ENCODE assay signal across 8 mouse cellular contexts in genomic region chr2:77816413-77817314, GRCm38 (mm10). TPM values are rescaled to one million over a fixed set of nuclear protein-coding genes. Genes with fewer than 3 reads are reported as not detected.
A peak's percentile ranks its signal among the peaks of the same experiment; 100 is the strongest.
DNase-seq lines count a peak whose midpoint lies in the region; ATAC-seq lines count a peak whose summit lies in the region.

No protein-coding gene starts in this region.

- H3K4me3 ChIP-seq in hindbrain, embryonic 15.5 days: peak overlapping the region; percentile 83
- peak overlapping the region; percentile 54 for H3K4me3 ChIP-seq in liver, embryonic 11.5 days (ENCODE audit: low read depth, low read length)

- peaks cover 15% of the 10 kb centered on the region for H3K4me1 ChIP-seq in hindbrain, embryonic 15.5 days (replicated peaks)
- no peaks in the 10 kb centered on the region for H3K4me1 ChIP-seq in liver, embryonic 11.5 days (replicated peaks; ENCODE audit: control insufficient read depth, insufficient read depth, low read length)

- H3K27ac ChIP-seq in hindbrain, embryonic 15.5 days (replicated peaks): peak overlapping the region; percentile 42
- H3K27ac ChIP-seq in liver, embryonic 11.5 days (ENCODE audit: low read depth, low read length): no peak overlapping the region

- H3K9ac ChIP-seq in hindbrain, embryonic 15.5 days: peak overlapping the region; percentile 66
- H3K9ac ChIP-seq in liver, embryonic 11.5 days (ENCODE audit: low read depth, low read length): no peak overlapping the region

- under 1% methylated on average over 100 of the region's 116 CpGs for WGBS in hindbrain, embryonic 15.5 days
- 1% methylated on average over 99 of the region's 116 CpGs for WGBS in liver, embryonic 11.5 days

- peaks cover 19% of the 10 kb centered on the region for H3K27me3 ChIP-seq in hindbrain, embryonic 15.5 days
- peaks cover 46% of the 10 kb centered on the region for H3K27me3 ChIP-seq in liver, embryonic 11.5 days (replicated peaks; ENCODE audit: control insufficient read depth, insufficient read depth, low read length)

- peak; percentile 9 for DNase-seq in kidney, adult 18-20 months
- no peak for DNase-seq in kidney, adult 11 months
- DNase-seq in cerebellum, postnatal 10 days: peak; percentile 79 to 81
- peak; percentile 11 to 51 for DNase-seq in frontal cortex, adult 2 months (ENCODE audit: extremely low spot score in 1 of 2, low spot score in 1 of 2)
- DNase-seq in liver, embryonic 11.5 days (ENCODE audit: low spot score): peak; percentile 52
- DNase-seq in ovary, postnatal 14 days (ENCODE audit: low spot score): peak; percentile 15

- peak; percentile 92 for ATAC-seq in hindbrain, embryonic 15.5 days (ENCODE audit: low FRiP score, low read depth)
- ATAC-seq in liver, embryonic 11.5 days (replicated peaks; ENCODE audit: low FRiP score): peak; percentile 66
- no peak for ATAC-seq in activated CD4-positive, CD25-positive, alpha-beta regulatory T cell, adult 4 months

- no peaks in the 10 kb centered on the region for H3K9me3 ChIP-seq in hindbrain, embryonic 15.5 days
- no peaks in the 10 kb centered on the region for H3K9me3 ChIP-seq in liver, embryonic 11.5 days (ENCODE audit: control insufficient read depth, low read length)

- H3K36me3 ChIP-seq in hindbrain, embryonic 15.5 days: no peaks in the 10 kb centered on the region
- H3K36me3 ChIP-seq in liver, embryonic 11.5 days (ENCODE audit: control insufficient read depth, insufficient read depth, low read length): no peaks in the 10 kb centered on the region

- peak overlapping the region; percentile 99 for H3K4me2 ChIP-seq in hindbrain, embryonic 15.5 days
- H3K4me2 ChIP-seq in liver, embryonic 11.5 days: peak overlapping the region; percentile 83

RNA-seq across cellular contexts. Expression of gene Zfp385b, which starts 2.8 kb away (rescaled TPM):
- 59.1 and 69.4 TPM in 2 replicates for polyA plus RNA-seq in frontal cortex, adult 2 months (2012; rRNA removed)
- polyA plus RNA-seq in hindbrain, embryonic 15.5 days (2015; fragmentation: Nextera tagmentation; extraction: Ambion mirVana): 12.9 and 13.3 TPM in 2 replicates
- 2.6 and 2.8 TPM in 2 replicates for polyA plus RNA-seq in liver, embryonic 11.5 days (2014; fragmentation: Nextera tagmentation; extraction: Ambion mirVana)
- polyA plus RNA-seq in activated CD4-positive, CD25-positive, alpha-beta regulatory T cell, adult 4 months (2017; shearing (Covaris generic)): under 1 TPM in 1 of 2 experiments, not detected in 1; 0.41 TPM
